Mouse (Mus musculus) cerebellum, adult 2 months (tissue): ENCODE measurements around the gene Icam5. TPM values are rescaled to one million over a fixed set of nuclear protein-coding genes. Genes with fewer than 3 reads are reported as not detected.

Experiments
- DNase-seq, 2 experiments: peaks; one replicate each; pipeline ENCODE4 v3.0.0; 2021
- H3K27ac ChIP-seq: fragments of 200-500 bp; 2 replicates; pipeline ENCODE4 v1.5.1; 2012; ENCODE audit warnings: low read length, control low read depth, inconsistent platforms; ENCODE audit not compliant: insufficient read depth
- H3K27me3 ChIP-seq: fragments of 200-500 bp; 2 replicates; pipeline ENCODE4 v1.6.1; 2012; ENCODE audit warnings: inconsistent platforms, mild to moderate bottlenecking, low read length, moderate library complexity; ENCODE audit not compliant: control insufficient read depth, insufficient read depth
- H3K4me1 ChIP-seq: fragments of 200-500 bp; 2 replicates; pipeline ENCODE4 v1.6.1; 2011; ENCODE audit warnings: low read length; ENCODE audit not compliant: control insufficient read depth, insufficient read depth
- H3K4me3 ChIP-seq: fragments of 200-500 bp; replicated peaks from 2 replicates; pipeline ENCODE3; 2011; ENCODE audit warnings: mild to moderate bottlenecking, low read depth, low read length, control low read depth; ENCODE audit not compliant: insufficient read depth
- CTCF ChIP-seq: fragments of 200-500 bp; IDR thresholded peaks from 2 replicates; pipeline ENCODE4 v1.5.1; 2011; ENCODE audit warnings: low read depth, mild to moderate bottlenecking, control low read depth, low read length, moderate library complexity, borderline replicate concordance; ENCODE audit not compliant: insufficient read depth
- POLR2A ChIP-seq: fragments of 200-500 bp; IDR thresholded peaks from 2 replicates; pipeline ENCODE4 v1.6.1; 2011; ENCODE audit warnings: low read length, control low read depth, borderline replicate concordance; ENCODE audit not compliant: insufficient read depth
- WGBS: fragments of 180-500 bp; shearing (Covaris S2); methylation state at CpG from one replicate; pipeline ENCODE4 v1.1.7; 2018; 5-methylcytosine and 5-hydroxymethylcytosine counted together
- polyA plus RNA-seq: library from polyadenylated mRNA; depleted of rRNA; stranded (reverse); fragments of >200 nt; gene quantifications from 2 replicates; pipeline ENCODE4 v1.2.3, GENCODE M21; 2012

Icam5 gene
- polyA plus RNA-seq, 1 experiment: 2.5 TPM

DNA sequence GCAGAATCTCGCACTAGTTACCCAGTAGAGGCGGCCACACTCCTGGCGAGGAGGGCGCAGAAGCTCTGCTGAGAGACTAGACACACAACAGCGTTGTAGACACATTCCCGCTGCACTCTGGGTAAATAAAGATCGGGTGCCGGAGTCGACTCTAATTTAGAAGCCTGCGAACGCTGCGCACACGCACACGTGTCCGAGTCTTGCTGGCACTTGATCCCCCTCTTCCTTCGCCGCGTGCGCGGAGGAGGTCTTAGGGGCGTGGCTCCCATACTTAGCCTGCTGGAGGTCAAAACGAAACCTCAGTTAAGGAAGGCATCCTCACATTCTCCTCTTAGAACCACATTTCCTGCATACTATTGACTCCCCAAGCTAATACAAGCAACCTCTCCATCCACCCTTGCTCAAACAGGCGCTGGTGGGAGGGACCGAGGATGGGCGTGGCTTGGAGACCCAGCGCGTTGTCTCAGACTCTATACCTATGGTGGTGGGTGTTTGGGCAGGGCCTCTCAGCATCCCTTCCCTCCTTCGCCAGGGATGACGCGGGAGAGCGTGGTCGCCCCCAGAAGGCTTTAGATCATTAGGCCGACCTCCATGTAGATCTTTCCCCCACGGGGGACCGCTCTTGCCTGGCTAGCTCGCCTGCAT lies 500 bp upstream of the Icam5 start:
- Histone ChIP-seq H3K4me1 (peaks cover 9% of the 10 kb centered on the region), H3K27ac (no peak overlapping the region)
- peak; percentile 34 to 40 for DNase-seq

DNA sequence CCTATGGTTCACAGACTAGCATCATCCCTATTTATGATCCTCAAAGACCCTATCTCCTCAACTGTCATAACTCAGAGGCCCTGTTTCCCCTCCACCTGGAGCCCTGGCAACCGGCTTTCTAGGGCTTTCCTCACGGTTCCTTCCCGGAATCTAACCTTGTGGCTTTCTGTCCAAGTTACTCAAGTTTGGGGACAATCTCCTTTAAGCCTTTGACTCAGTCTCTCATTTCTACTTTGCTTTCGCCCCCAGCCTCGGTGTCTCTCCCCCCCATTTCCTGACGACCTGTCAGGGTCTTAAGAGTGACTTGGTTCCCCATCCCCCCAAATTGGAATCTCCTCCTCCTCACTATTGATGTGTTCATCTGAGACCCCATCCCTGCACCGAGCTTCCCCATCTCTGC lies 618 bp downstream of the Icam5 start:
- TF ChIP-seq CTCF (no peak), POLR2A (no peak)
- peak overlapping the region; percentile 44 for H3K4me3 ChIP-seq
- 4% methylated on average over 7 of the region's 7 CpGs for WGBS
- no peak for DNase-seq
- no peaks in the 10 kb centered on the region; the same call in 1 of the 2 replicates for H3K27me3 ChIP-seq
- peaks cover 9% of the 10 kb centered on the region for H3K4me1 ChIP-seq
- no peak overlapping the region for H3K27ac ChIP-seq

More for the DNA sequence above, 500 bp upstream of the Icam5 start:
- under 1% methylated on average over 36 of the region's 36 CpGs for WGBS
- Histone ChIP-seq H3K27me3 (no peaks in the 10 kb centered on the region; the same call in 1 of the 2 replicates), H3K4me3 (peak overlapping the region; percentile 44)
- TF ChIP-seq POLR2A: no peak
- no peak for TF ChIP-seq CTCF

DNA sequence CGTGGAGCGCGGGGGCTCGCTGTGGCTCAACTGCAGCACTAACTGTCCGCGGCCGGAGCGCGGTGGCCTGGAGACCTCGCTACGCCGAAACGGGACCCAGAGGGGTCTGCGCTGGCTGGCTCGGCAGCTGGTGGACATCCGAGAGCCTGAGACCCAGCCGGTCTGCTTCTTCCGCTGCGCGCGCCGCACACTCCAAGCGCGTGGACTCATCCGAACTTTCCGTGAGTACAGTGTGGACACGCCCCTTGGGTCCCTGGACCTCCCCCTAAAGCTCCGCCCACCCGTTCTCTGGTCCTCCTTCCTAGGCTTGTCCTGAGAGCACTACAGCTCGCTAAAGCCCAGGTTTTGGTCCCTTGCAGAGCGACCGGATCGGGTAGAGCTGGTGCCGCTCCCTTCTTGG lies 1.3 kb downstream of the Icam5 start:
- no peak for DNase-seq
- Histone ChIP-seq H3K27me3 (no peaks in the 10 kb centered on the region; the same call in 1 of the 2 replicates), H3K27ac (no peak overlapping the region), H3K4me3 (peak overlapping the region; percentile 44), H3K4me1 (peaks cover 9% of the 10 kb centered on the region)
- no peak for TF ChIP-seq CTCF
- TF ChIP-seq POLR2A: no peak
- WGBS: 2% methylated on average over 34 of the region's 34 CpGs

DNA sequence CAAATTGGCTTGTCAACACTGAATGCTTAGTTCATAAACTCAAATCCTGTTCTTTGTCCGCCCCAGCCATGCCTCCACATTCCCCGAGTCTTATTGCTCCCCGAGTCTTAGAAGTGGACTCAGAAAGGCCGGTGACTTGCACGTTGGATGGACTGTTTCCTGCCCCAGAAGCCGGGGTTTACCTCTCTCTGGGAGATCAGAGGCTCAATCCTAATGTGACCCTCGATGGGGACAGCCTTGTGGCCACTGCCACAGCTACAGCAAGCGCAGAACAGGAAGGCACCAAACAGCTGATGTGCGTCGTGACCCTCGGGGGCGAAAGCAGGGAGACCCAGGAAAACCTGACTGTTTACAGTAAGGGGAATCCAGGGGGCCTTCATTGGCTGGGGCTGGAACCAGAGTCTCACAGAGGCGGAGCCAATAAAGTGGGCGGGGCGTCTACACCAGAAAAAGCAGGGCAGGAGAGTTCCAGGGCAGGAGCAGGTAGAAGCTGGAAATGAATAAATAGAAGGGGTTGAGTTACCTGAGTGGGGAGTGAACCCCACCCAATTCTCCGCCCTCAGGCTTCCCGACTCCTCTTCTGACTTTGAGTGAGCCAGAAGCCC lies 2.7 kb downstream of the Icam5 start:
- no peak for DNase-seq
- Histone ChIP-seq H3K27ac (no peak overlapping the region), H3K4me1 (peaks cover 9% of the 10 kb centered on the region), H3K4me3 (no peak overlapping the region), H3K27me3 (no peaks in the 10 kb centered on the region; the same call in 1 of the 2 replicates)
- TF ChIP-seq CTCF: no peak
- no peak for TF ChIP-seq POLR2A
- 17% methylated on average over 17 of the region's 17 CpGs for whole genome bisulfite sequencing

DNA sequence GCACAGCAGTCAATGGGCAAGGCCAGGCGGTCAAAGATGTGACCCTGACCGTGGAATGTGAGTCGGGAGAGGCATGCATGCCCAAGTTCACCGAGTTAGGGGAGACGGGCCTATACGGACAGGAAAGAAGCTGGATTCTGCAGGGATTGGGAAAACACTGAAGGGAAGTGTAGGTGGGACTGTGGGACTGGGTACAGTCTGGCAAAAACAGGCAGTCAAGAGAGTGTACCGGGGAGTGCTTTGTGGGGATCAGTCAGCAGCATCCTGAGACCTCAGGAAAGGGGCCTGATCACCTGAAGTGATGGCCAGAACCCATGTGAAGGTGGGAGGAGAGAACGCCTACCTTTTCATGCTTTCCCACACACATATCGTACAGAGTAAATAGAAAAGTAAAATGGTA lies 3.7 kb downstream of the Icam5 start:
- H3K27me3 ChIP-seq: no peaks in the 10 kb centered on the region; the same call in 1 of the 2 replicates
- TF ChIP-seq POLR2A (no peak), CTCF (no peak)
- H3K4me3 ChIP-seq: no peak overlapping the region
- no peak for DNase-seq
- WGBS: 38% methylated on average over 9 of the region's 9 CpGs
- peaks cover 5% of the 10 kb centered on the region; the same call in 1 of the 2 replicates for H3K4me1 ChIP-seq
- H3K27ac ChIP-seq: no peak overlapping the region

DNA sequence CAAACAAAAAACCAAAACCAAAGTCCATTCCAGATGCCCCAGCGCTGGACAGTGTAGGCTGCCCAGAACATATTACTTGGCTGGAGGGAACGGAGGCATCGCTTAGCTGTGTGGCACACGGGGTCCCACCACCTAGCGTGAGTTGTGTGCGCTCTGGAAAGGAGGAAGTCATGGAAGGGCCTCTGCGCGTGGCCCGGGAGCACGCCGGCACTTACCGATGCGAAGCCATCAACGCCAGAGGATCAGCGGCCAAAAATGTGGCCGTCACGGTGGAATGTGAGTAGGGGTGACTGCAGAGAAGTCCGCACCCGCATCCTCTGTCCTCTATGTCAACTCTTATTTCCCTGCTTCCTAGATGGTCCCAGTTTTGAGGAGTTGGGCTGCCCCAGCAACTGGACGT lies 4.3 kb downstream of the Icam5 start:
- Histone ChIP-seq H3K4me1 (peaks cover 5% of the 10 kb centered on the region; the same call in 1 of the 2 replicates), H3K4me3 (no peak overlapping the region), H3K27ac (no peak overlapping the region), H3K27me3 (no peaks in the 10 kb centered on the region; the same call in 1 of the 2 replicates)
- TF ChIP-seq POLR2A: no peak
- TF ChIP-seq CTCF: no peak
- DNase-seq: no peak
- WGBS: 18% methylated on average over 20 of the region's 20 CpGs

DNA sequence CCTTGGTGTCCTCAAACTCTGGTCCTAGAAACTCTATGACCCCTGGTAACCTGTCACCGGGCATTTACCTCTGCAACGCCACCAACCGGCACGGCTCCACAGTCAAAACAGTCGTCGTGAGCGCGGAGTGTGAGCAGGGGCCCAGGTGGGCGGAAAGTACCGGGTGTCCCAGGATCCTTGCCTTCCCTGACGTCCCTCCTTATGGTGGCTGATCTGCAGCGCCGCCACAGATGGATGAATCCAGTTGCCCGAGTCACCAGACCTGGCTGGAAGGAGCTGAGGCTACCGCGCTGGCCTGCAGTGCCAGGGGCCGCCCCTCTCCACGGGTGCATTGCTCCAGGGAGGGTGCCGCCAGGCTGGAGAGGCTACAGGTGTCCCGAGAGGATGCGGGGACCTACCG lies 4.8 kb downstream of the Icam5 start:
- no peak for TF ChIP-seq CTCF
- Histone ChIP-seq H3K4me1 (peaks cover 5% of the 10 kb centered on the region; the same call in 1 of the 2 replicates), H3K27ac (no peak overlapping the region), H3K27me3 (no peaks in the 10 kb centered on the region; the same call in 1 of the 2 replicates), H3K4me3 (no peak overlapping the region)
- no peak for DNase-seq
- WGBS: 4% methylated on average over 22 of the region's 22 CpGs

DNA sequence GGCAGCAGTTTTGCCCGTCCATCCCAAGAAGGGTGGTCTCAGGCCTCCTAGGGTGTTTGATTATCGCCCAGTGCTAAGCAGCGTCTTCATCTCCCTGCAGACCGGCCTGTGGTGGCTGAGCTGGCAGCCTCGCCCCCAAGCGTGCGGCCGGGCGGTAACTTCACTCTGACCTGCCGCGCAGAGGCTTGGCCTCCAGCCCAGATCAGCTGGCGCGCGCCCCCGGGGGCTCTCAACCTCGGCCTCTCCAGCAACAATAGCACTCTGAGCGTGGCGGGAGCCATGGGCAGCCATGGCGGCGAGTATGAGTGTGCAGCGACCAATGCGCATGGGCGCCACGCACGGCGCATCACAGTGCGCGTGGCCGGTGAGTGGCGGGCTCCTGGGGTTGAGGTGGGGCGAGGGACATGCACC lies 5.6 kb downstream of the Icam5 start:
- H3K4me3 ChIP-seq: peak overlapping the region; percentile 11
- no peak for TF ChIP-seq CTCF
- H3K27ac ChIP-seq: no peak overlapping the region
- H3K27me3 ChIP-seq: no peaks in the 10 kb centered on the region; the same call in 1 of the 2 replicates
- under 1% methylated on average over 31 of the region's 31 CpGs for WGBS
- H3K4me1 ChIP-seq: peaks cover 5% of the 10 kb centered on the region; the same call in 1 of the 2 replicates
- no peak for DNase-seq
